Mouse (Mus musculus) gastrocnemius, postnatal 4 days (tissue): ENCODE data around the gene Lsp1. TPM values are rescaled to one million over a fixed set of nuclear protein-coding genes. Genes with fewer than 3 reads are reported as not detected.

Experiments used
- DNase-seq, 2 experiments: peaks; one replicate each; pipeline ENCODE4 v3.0.0; 2021 to 2022; ENCODE audit warnings: low spot score in 2 of 2, mixed read lengths in 2 of 2
- total RNA-seq, 2 experiments: library from RNA; stranded (reverse); gene quantifications; 2 replicates each; pipeline ENCODE4 v1.2.3; 2021

Lsp1 gene
- total RNA-seq, 2 experiments from 2014 or later = 26.3 to 28.7 TPM

- no peak for DNase-seq
These were observed 39.4 kb downstream of the Lsp1 start for GRCm38 (mm10) chr7:142500032-142500431.

GRCm38 (mm10) chr7:142503206-142503605 lies 42.6 kb downstream of the Lsp1 start:
- DNase-seq = no peak

DNA sequence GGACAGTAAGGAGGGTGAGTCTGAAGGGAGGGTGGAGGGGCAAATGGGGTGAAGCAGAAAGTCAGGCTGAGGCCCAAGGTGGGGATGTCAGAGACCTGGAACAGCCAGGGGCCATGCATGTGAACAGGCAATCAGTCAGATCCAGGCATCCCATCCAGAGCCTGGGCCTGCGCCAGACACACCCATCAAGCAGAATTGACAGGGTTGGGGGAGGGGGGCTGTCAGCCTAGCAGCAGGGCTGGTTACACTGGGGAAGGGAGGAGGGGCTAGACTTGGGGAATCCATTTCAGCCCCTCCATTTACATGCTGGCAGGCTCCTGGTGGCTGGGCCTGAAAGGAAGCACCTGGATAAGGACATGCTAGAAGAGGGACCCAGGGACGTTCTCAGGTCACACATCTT lies 45.3 kb downstream of the Lsp1 start:
- DNase-seq = no peak

DNA sequence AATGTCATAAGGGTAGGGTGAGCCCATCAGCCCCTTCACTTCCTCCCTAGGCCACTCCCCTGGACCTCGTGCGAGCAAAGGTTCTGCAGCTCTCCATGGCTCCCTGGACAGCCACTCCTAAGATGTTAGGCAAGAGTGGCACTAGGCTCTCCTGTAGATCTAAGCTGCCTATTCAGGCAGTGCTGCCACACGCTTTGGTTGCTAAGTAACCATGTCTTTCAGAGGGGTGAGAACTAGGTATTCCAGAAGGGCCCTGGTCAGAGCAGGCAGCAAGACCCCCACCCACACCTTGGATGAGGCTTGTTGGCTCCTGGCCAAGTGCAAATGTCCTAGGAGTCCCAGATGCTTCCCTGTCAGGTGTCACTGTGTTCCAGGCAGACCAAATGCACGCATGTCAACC lies 45.9 kb downstream of the Lsp1 start:
- no peak for DNase-seq

- no peak for DNase-seq
These were observed 46.8 kb downstream of the Lsp1 start for GRCm38 (mm10) chr7:142507453-142507852.

- DNase-seq = no peak
These were observed 48.9 kb downstream of the Lsp1 start for GRCm38 (mm10) chr7:142509518-142509917.

- peak in 1 of 2 experiments; percentile 61 for DNase-seq
These were observed 49.6 kb downstream of the Lsp1 start for GRCm38 (mm10) chr7:142510021-142510777.

DNA sequence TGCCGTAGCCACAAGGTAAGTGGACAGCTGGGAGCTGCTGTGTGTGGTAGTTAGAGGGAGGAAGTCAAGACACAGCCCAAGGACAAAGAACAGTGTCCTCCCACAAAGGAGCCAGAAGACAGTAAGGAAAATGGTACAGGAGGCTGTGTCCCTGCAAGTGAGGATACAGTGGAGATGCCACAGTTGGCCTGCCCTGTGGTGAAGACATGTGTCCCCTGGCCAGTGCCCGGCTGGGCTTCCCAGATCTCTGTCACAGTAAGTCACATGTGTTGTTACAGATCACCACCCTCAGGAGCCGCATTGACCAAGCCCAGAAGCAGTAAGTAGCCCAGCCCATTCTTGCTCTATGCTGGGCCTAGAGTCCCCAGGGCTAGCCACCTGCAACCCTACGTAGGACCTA lies 53.4 kb downstream of the Lsp1 start:
- no peak for DNase-seq

DNA sequence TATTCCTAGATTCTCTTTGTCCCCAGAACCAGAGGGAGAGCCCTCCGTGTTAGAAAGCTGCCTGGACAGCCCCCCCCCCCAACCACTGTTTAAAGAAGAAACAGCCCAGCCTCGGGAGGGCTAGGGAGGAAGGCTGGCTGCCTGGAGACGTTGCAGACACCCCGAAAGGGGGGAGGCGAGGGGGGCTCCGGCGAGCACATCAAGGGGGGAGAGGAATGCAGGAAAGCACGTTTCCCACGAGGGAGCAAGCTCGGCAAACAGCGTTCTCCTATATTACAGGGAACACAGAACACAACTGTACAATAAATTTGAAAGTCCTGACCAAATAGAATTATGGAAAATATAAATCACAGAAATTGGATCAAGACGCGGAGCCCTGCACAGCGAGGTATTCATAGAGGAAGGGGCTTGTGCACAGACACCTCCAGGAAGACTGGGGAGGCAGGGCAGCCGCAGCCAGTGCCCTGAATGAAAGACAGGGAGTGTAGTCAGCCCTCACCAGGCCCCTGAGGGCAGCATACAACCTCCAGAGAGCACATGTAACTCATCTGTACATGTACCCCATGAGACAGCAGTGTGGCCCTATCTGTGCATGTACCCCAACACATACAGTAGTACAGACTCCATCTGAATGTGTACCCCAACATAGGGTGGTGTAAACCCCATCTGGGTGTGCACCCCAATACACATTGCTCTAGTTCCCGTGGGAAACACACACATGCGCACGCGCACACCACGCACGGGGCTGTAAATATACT lies 55.8 kb downstream of the Lsp1 start:
- DNase-seq = no peak

- no peak for DNase-seq
These were observed 56.9 kb downstream of the Lsp1 start for GRCm38 (mm10) chr7:142517531-142517930.

DNA sequence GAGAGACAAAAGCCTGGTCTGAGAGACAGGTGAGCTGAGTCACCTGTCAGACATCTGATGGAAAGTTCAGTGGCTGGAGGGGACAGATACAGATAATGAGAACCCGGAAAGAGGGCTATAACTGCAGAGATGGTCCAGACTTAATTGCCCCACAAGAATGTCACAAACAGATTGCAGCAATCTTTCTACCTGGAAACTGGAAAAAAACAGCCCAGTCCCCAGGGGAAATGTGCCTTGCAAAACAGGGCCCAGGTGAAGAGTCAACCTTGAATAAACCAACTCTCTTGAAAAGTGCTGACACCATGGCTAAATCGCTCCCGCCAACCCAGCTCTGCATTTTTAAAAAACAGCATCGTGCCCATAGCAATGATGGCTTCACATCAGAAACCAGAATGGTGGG lies 59.7 kb downstream of the Lsp1 start:
- no peak for DNase-seq

DNA sequence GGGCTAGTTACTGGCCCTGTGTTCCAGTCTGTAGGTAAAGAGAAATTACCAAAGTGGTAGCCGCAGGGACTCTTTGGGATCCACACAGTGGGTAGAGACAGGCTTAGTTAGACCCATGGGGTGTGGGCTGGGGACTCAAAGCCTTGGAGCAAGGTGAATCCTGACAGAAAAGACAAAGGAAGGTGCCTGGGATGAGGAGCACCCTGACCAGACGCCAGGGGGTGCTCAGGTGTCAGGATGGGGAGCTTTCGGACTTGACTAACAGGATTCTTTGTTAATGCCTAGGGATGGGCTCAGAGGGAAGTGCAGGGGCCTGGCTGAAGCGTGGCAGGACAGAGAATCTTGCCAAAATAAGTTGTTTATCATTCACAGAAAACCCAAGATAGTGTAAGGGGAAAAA lies 61.7 kb downstream of the Lsp1 start:
- peak in 1 of 2 experiments; percentile 59 for DNase-seq

- no peak for DNase-seq
These were observed 62.8 kb downstream of the Lsp1 start for GRCm38 (mm10) chr7:142523200-142523990.

DNA sequence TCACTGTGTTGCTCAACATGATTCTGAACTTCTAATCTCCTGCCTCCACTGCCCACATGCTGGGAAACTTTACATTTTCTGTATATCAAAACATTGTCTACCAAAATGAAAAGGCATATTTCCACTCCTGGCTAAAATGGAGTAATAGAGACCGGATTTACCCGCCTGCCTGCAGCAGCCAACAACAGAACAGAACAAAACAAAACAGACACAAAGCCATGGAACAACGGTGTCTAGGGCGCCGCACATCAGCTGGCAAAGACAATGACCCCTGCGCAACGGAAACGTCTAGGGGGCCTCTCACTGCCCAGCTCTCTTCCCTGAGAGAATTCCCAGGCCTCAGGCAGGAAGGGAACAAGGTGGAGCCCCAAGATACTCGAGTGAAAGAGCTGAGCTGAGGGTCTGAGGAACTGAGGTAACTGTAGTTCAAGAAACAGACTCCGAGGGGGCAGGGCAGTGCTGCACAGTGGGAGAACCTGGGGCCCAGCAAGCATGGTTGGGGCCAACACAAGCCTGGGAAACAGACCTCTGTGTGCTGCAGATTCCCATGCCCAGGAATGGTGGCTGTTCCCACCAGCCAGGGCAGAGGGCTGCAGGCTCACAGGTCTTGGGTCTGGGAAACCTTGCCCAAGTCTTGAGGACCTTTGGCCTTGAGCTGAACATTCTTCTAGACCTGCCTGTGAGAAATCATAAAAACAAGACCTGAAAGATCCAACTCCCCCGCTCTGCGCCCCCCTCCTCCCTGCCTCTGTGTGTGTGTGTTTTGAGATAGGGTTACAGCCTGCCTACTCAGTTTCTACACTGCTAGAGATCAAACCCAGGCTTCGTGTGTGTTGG lies 65.0 kb downstream of the Lsp1 start:
- no peak for DNase-seq

DNA sequence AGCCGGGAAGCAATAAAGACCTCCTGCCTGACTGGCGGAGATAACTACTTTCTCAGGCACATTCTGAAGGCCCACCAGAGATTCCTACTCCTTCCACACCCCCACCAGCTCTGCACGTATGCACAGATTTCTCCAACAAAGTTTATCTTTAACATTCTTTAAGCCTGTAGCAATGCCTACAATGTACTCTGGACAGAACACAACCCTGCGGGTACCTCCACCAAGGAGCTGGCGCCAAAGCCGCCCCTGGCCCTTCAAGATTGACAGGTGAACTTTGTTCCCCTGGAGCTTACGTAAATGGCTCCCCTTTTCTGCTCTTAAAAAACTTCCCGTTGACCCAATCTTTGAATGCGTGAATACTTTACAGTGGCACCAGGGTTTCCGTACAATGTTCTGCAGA lies 68.7 kb downstream of the Lsp1 start:
- no peak for DNase-seq

- peak in 1 of 2 experiments; percentile 70 for DNase-seq
These were observed 71.4 kb downstream of the Lsp1 start for GRCm38 (mm10) chr7:142531973-142532521.

DNA sequence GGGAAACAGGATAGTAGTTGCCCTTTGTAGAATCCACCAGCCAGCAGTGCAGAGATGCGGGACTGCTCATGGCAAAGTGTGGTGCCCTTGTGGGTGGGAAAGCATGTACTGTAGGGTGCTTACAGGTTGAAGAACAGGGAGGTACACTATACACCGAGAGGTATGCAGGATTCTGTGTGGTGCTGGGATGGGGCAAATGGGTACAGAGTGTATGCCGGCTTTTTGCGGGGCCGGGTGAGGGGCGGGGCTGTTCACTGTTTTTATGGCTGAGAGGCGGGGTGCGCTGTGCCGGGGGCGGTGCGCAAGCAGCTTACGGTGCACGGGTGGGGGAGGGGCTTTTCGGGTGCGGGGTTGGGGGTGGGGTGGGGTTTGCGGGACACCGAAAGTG lies 72.1 kb downstream of the Lsp1 start, which contains the start of gene Mrpl23:
Gene Mrpl23, plus strand, starts transcription at position 16 of the 388 bp plus-strand sequence.
- no peak for DNase-seq

- DNase-seq = peak; percentile 76 to 86
These were observed 72.6 kb downstream of the Lsp1 start for GRCm38 (mm10) chr7:142533059-142533855.

DNA sequence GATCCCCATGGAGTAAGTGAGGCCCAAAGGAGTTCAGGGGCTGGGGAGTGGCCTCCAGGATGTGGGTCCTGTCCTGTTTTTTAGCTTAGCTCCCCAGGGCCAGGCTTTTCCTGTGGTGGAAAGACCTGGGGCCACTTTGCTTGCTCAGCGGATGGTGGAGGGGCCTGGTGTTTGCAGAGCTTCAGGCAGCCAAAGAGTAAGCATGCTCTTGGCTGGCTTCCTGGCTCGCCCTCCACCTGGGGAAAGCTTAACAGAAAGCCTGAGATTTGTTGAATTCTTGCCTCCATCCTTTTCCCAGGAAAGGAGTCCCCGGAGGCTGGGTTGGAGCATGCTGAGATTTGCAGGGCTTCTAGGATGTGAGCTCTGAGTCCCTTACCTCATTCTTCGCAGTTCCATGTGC lies 74.5 kb downstream of the Lsp1 start:
- DNase-seq = peak in 1 of 2 experiments; percentile 70

GRCm38 (mm10) chr7:142535832-142536231 lies 75.2 kb downstream of the Lsp1 start:
- DNase-seq = no peak
